Mouse (Mus musculus) embryonic facial prominence, embryonic 12.5 days (tissue): ENCODE measurements around the gene Pars2. TPM values are rescaled to one million over a fixed set of nuclear protein-coding genes. Genes with fewer than 3 reads are reported as not detected.

Source experiments
- ATAC-seq: fragments of 200-750 bp; cut with Nextera tagmentation; 2 replicates; pipeline ENCODE4 v1.8.0; 2017; ENCODE audit not compliant: insufficient number of reproducible peaks, insufficient read depth, low FRiP score, low TSS enrichment
- H3K27ac ChIP-seq: fragments of 300-500 bp; sonication (generic); 2 replicates; pipeline ENCODE4 v1.5.1; 2016; ENCODE audit warnings: mild to moderate bottlenecking
- H3K27me3 ChIP-seq: fragments of 300-500 bp; sonication (generic); 2 replicates; pipeline ENCODE4 v1.6.1; 2016; ENCODE audit warnings: mild to moderate bottlenecking, moderate library complexity
- H3K36me3 ChIP-seq: fragments of 300-500 bp; sonication (generic); 2 replicates; pipeline ENCODE4 v1.6.1; 2016; ENCODE audit warnings: mild to moderate bottlenecking
- H3K4me1 ChIP-seq: fragments of 300-500 bp; sonication (generic); 2 replicates; pipeline ENCODE4 v1.6.1; 2016
- H3K4me2 ChIP-seq: fragments of 300-500 bp; sonication (generic); replicated peaks from 2 replicates; pipeline ENCODE4 v1.6.1; 2016; ENCODE audit warnings: mild to moderate bottlenecking, moderate library complexity
- H3K4me3 ChIP-seq: fragments of 300-500 bp; sonication (generic); 2 replicates; pipeline ENCODE4 v1.5.1; 2016; ENCODE audit warnings: mild to moderate bottlenecking
- H3K9ac ChIP-seq: fragments of 300-500 bp; sonication (generic); 2 replicates; pipeline ENCODE4 v1.6.1; 2016; ENCODE audit warnings: mild to moderate bottlenecking, moderate library complexity
- H3K9me3 ChIP-seq: fragments of 300-500 bp; sonication (generic); 2 replicates; pipeline ENCODE4 v1.6.1; 2016; ENCODE audit warnings: mild to moderate bottlenecking, moderate library complexity
- WGBS: fragments of 180-500 bp; shearing (Covaris S2); methylation state at CpG from one replicate; pipeline ENCODE4 v1.1.7; 2016; 5-methylcytosine and 5-hydroxymethylcytosine counted together
- polyA plus RNA-seq: library from polyadenylated mRNA; unstranded; fragments of >200 nt; fragmentation: Nextera tagmentation; extraction: Ambion mirVana; gene quantifications from 2 replicates; pipeline ENCODE4 v1.2.1, GENCODE M21; 2016

Pars2 gene
- polyA plus RNA-seq, 1 experiment from 2014 or later: 15.3 TPM

- ATAC-seq: no peak
- no peak overlapping the region for H3K4me3 ChIP-seq
- no peak overlapping the region for H3K9ac ChIP-seq
- no peak overlapping the region for H3K27ac ChIP-seq
- no peaks in the 10 kb centered on the region for H3K27me3 ChIP-seq
- no peaks in the 10 kb centered on the region for H3K9me3 ChIP-seq
- H3K4me1 ChIP-seq: peaks cover 7% of the 10 kb centered on the region
- H3K36me3 ChIP-seq: peaks cover 51% of the 10 kb centered on the region
- WGBS: 86% methylated on average over 5 of the region's 5 CpGs
- no peak overlapping the region for H3K4me2 ChIP-seq
Observed at GRCm38 (mm10) chr4:106676749-106677148, 25.9 kb downstream of the Pars2 start.

- peaks cover 7% of the 10 kb centered on the region for H3K4me1 ChIP-seq
- peak within 1 kb of the TSS; percentile 88 for H3K4me2 ChIP-seq
- peak within 1 kb of the TSS; percentile 86 for H3K9ac ChIP-seq
- H3K27me3 ChIP-seq: no peaks in the 10 kb centered on the region
- peaks cover 33% of the 10 kb centered on the region for H3K36me3 ChIP-seq
- WGBS: under 1% methylated on average over 43 of the region's 43 CpGs
- no peaks in the 10 kb centered on the region for H3K9me3 ChIP-seq
- ATAC-seq: peak; percentile 93
- H3K27ac ChIP-seq: peak within 1 kb of the TSS; percentile 50; the same call in 1 of the 2 replicates
- H3K4me3 ChIP-seq: peak within 1 kb of the TSS; percentile 75
Observed at GRCm38 (mm10) chr4:106678442-106679118, 27.7 kb downstream of the Pars2 start, which contains the start of gene Ttc4. Ttc4 (minus strand) TSS chr4:106678944.

GRCm38 (mm10) chr4:106679152-106679551, 28.3 kb downstream of the Pars2 start:
- Histone ChIP-seq H3K27ac (no peak overlapping the region), H3K4me1 (peaks cover 7% of the 10 kb centered on the region), H3K4me3 (peak overlapping the region; percentile 75), H3K9me3 (no peaks in the 10 kb centered on the region), H3K36me3 (peaks cover 27% of the 10 kb centered on the region), H3K9ac (no peak overlapping the region), H3K4me2 (peak overlapping the region; percentile 88), H3K27me3 (no peaks in the 10 kb centered on the region)
- 38% methylated on average over 3 of the region's 3 CpGs for whole genome bisulfite sequencing
- no peak for ATAC-seq

- H3K9ac ChIP-seq: no peak overlapping the region
- H3K4me1 ChIP-seq: peaks cover 7% of the 10 kb centered on the region
- H3K36me3 ChIP-seq: peaks cover 11% of the 10 kb centered on the region
- H3K9me3 ChIP-seq: 0 out of 2 replicates have a peak, but pooled peaks cover 2% of the 10 kb centered on the region
- no peak overlapping the region for H3K4me2 ChIP-seq
- H3K27me3 ChIP-seq: no peaks in the 10 kb centered on the region
- WGBS: 53% methylated on average over 2 of the region's 2 CpGs
- H3K27ac ChIP-seq: no peak overlapping the region
- no peak overlapping the region for H3K4me3 ChIP-seq
- ATAC-seq: no peak
Observed at GRCm38 (mm10) chr4:106680955-106681354, 30.1 kb downstream of the Pars2 start.

- no peak overlapping the region for H3K4me2 ChIP-seq
- H3K9ac ChIP-seq: no peak overlapping the region
- WGBS: 45% methylated on average over 3 of the region's 3 CpGs
- H3K27me3 ChIP-seq: no peaks in the 10 kb centered on the region
- H3K4me1 ChIP-seq: no peaks in the 10 kb centered on the region
- 0 out of 2 replicates have a peak, but pooled peaks cover 2% of the 10 kb centered on the region for H3K9me3 ChIP-seq
- H3K36me3 ChIP-seq: no peaks in the 10 kb centered on the region
- no peak overlapping the region for H3K4me3 ChIP-seq
- no peak overlapping the region for H3K27ac ChIP-seq
- ATAC-seq: no peak
Observed at GRCm38 (mm10) chr4:106688636-106689296, 37.9 kb downstream of the Pars2 start.

GRCm38 (mm10) chr4:106693841-106694430, 43.1 kb downstream of the Pars2 start:
- Histone ChIP-seq H3K9ac (no peak overlapping the region), H3K36me3 (no peaks in the 10 kb centered on the region), H3K4me3 (no peak overlapping the region), H3K27ac (no peak overlapping the region), H3K4me2 (no peak overlapping the region), H3K9me3 (no peaks in the 10 kb centered on the region), H3K4me1 (no peaks in the 10 kb centered on the region), H3K27me3 (no peaks in the 10 kb centered on the region)
- no peak for ATAC-seq
- 80% methylated on average over 15 of the region's 15 CpGs for WGBS

GRCm38 (mm10) chr4:106699989-106700388, 49.1 kb downstream of the Pars2 start:
- 14% methylated on average over 9 of the region's 9 CpGs for WGBS
- no peaks in the 10 kb centered on the region for H3K9me3 ChIP-seq
- no peak overlapping the region for H3K4me3 ChIP-seq
- 0 out of 2 replicates have a peak overlapping the region, but pooled peaks have one; percentile 12 for H3K27ac ChIP-seq
- H3K9ac ChIP-seq: no peak overlapping the region
- ATAC-seq: peak; percentile 58; the same call in 1 of the 2 replicates
- no peaks in the 10 kb centered on the region for H3K36me3 ChIP-seq
- peaks cover 18% of the 10 kb centered on the region for H3K4me1 ChIP-seq
- no peaks in the 10 kb centered on the region for H3K27me3 ChIP-seq
- 0 out of 2 replicates have a peak overlapping the region, but pooled peaks have one; percentile 2 for H3K4me2 ChIP-seq

GRCm38 (mm10) chr4:106700798-106701197, 49.9 kb downstream of the Pars2 start:
- no peak overlapping the region for H3K4me2 ChIP-seq
- peak overlapping the region; percentile 12; the same call in 1 of the 2 replicates for H3K27ac ChIP-seq
- WGBS: 36% methylated on average over 4 of the region's 4 CpGs

GRCm38 (mm10) chr4:106703956-106704355, 53.1 kb downstream of the Pars2 start:
- Histone ChIP-seq H3K9me3 (no peaks in the 10 kb centered on the region), H3K36me3 (no peaks in the 10 kb centered on the region), H3K4me2 (no peak overlapping the region), H3K27ac (no peak overlapping the region), H3K4me3 (no peak overlapping the region), H3K9ac (no peak overlapping the region), H3K4me1 (peaks cover 18% of the 10 kb centered on the region), H3K27me3 (no peaks in the 10 kb centered on the region)
- ATAC-seq: no peak
- 81% methylated on average over 10 of the region's 10 CpGs for WGBS

More at GRCm38 (mm10) chr4:106700798-106701197, 49.9 kb downstream of the Pars2 start:
- no peaks in the 10 kb centered on the region for H3K27me3 ChIP-seq
- no peaks in the 10 kb centered on the region for H3K36me3 ChIP-seq
- H3K9ac ChIP-seq: no peak overlapping the region
- H3K9me3 ChIP-seq: no peaks in the 10 kb centered on the region
- ATAC-seq: no peak
- H3K4me1 ChIP-seq: peaks cover 18% of the 10 kb centered on the region
- H3K4me3 ChIP-seq: no peak overlapping the region

GRCm38 (mm10) chr4:106704416-106704815, 53.5 kb downstream of the Pars2 start:
- H3K4me2 ChIP-seq: no peak overlapping the region
- no peak overlapping the region for H3K27ac ChIP-seq
- H3K9me3 ChIP-seq: no peaks in the 10 kb centered on the region
- H3K4me3 ChIP-seq: no peak overlapping the region
- no peaks in the 10 kb centered on the region for H3K36me3 ChIP-seq
- 70% methylated on average over 11 of the region's 11 CpGs for WGBS
- no peak for ATAC-seq
- H3K4me1 ChIP-seq: peaks cover 18% of the 10 kb centered on the region
- H3K27me3 ChIP-seq: no peaks in the 10 kb centered on the region
- H3K9ac ChIP-seq: no peak overlapping the region
